Mouse (Mus musculus): ENCODE measurements around the gene Ube2a. TPM values are rescaled to one million over a fixed set of nuclear protein-coding genes. Genes with fewer than 3 reads are reported as not detected.

The Ube2a gene
- polyA plus RNA-seq (2014; fragmentation: Illumina TruSeq; extraction: RNeasy Lipid Tissue Mini Kit (QIAGEN cat#74804); ENCODE audit: low read depth, low replicate concordance): 61.1 TPM

DNA sequence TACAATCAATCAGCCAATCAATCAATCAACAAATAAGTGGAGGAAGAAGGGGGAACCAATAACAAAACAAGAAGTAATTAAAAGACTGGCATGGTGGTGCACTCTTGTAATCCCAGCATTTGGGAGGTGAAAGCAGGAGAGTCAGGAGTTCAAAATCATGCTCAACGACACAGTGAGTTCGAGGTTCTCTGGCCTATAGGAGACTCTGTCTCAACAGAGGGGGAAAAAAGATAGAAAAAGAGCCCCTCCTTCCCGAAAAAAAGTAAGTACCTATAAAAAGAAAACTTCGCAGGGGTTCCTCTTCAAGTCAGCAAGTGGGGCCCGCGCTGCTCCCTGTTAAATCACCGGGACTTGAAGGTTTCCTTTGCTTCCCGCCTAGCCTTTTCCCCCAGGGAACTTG, at the start of gene Ube2a, which contains the start of gene C330007P06Rik:
Gene Ube2a, plus strand, starts transcription at position 136 of the 400 bp plus-strand sequence.
Gene C330007P06Rik, minus strand, starts transcription at position 347 of the 400 bp plus-strand sequence.

DNA sequence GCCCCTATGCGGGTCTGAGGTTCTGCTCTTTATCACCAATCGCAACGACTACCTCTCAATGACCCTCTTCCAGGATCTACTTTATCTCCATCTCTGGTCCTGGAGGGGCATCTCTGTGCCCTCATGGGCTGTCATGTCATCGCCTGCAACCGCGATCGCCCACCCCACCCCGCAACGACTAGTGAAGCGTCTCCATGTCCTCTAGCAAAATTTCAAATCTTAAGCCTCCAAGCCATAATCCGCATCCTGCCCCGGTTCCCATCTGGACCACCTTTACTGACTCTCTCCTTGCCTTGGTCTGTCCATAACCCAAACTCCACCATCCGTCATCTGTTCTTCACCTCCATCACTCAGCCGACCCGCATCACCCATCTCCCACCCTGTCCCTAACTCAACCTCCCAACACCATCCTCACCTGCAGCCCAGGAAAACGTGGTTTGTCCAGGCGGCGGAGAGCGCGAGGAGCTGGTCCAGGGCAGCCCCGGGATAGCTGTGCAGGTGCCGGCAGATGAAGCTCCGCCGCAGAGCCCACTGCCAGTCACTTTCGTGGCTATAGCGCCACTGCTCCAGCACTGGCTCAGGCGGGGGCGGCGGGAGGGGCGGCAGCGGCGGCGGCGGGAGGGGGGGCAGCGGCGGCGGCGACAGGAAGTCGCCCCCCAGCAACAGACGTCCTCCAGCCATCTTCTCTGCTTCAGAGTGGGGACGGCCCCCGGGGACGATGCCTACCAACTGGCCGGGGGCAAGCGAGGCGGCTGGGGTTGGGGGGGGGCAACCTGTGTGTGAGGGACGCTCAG, 28.8 kb downstream of the Ube2a start, which contains the start of gene Nkrf:
Gene Nkrf, minus strand, starts transcription at position 579 of the 794 bp plus-strand sequence.

Other genes with a start within 250 kb of the Ube2a start
- gene Akap17b, start 228.5 kb upstream of the Ube2a start, polyA plus RNA-seq (2014; fragmentation: Illumina TruSeq; extraction: RNeasy Lipid Tissue Mini Kit (QIAGEN cat#74804); ENCODE audit: low read depth, low replicate concordance): 3.1 TPM
- gene Slc25a43, start 130.2 kb upstream of the Ube2a start, polyA plus RNA-seq (2014; fragmentation: Illumina TruSeq; extraction: RNeasy Lipid Tissue Mini Kit (QIAGEN cat#74804); ENCODE audit: low read depth, low replicate concordance): not detected
- 381 TPM for gene Slc25a5, start 78.2 kb upstream of the Ube2a start, polyA plus RNA-seq (2014; fragmentation: Illumina TruSeq; extraction: RNeasy Lipid Tissue Mini Kit (QIAGEN cat#74804); ENCODE audit: low read depth, low replicate concordance)
- gene C330007P06Rik, start 211 bp downstream of the Ube2a start, polyA plus RNA-seq (2014; fragmentation: Illumina TruSeq; extraction: RNeasy Lipid Tissue Mini Kit (QIAGEN cat#74804); ENCODE audit: low read depth, low replicate concordance): 49.8 TPM
- 6.1 TPM for gene Nkrf, start 29.0 kb downstream of the Ube2a start, polyA plus RNA-seq (2014; fragmentation: Illumina TruSeq; extraction: RNeasy Lipid Tissue Mini Kit (QIAGEN cat#74804); ENCODE audit: low read depth, low replicate concordance)
- 6.1 TPM for gene Sept6, start 117.9 kb downstream of the Ube2a start, polyA plus RNA-seq (2014; fragmentation: Illumina TruSeq; extraction: RNeasy Lipid Tissue Mini Kit (QIAGEN cat#74804); ENCODE audit: low read depth, low replicate concordance)
- 0.32 TPM for gene Sowahd, start 174.9 kb downstream of the Ube2a start, polyA plus RNA-seq (2014; fragmentation: Illumina TruSeq; extraction: RNeasy Lipid Tissue Mini Kit (QIAGEN cat#74804); ENCODE audit: low read depth, low replicate concordance)
- 676 TPM for gene Rpl39, start 211.5 kb downstream of the Ube2a start, polyA plus RNA-seq (2014; fragmentation: Illumina TruSeq; extraction: RNeasy Lipid Tissue Mini Kit (QIAGEN cat#74804); ENCODE audit: low read depth, low replicate concordance)
- gene Upf3b, start 236.4 kb downstream of the Ube2a start, polyA plus RNA-seq (2014; fragmentation: Illumina TruSeq; extraction: RNeasy Lipid Tissue Mini Kit (QIAGEN cat#74804); ENCODE audit: low read depth, low replicate concordance): 35.6 TPM